In the genomic region with DNA sequence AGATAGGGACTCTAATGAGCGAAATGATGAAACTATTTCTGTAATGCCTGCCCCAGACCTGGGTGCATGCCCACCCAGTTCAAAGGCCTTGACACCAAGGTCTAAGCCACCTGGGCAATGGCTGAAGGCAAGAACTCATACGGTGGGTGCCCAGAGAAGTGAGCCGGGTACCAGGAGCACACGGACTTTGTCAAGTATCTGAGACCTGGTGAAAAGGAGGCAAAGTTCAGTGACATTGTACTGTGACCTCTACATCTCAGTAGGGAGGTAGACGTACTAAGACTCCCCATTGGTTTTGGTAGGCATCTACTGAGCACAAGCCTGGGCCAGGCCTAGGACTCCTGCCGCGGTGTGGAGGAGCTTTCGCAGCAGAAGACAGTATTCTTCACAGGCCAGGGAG, we compare ENCODE assay signal across 22 mouse cellular contexts. TPM values are rescaled to one million over a fixed set of nuclear protein-coding genes. Genes with fewer than 3 reads are reported as not detected.
DNase-seq lines count a peak whose midpoint lies in the region; ATAC-seq and TF ChIP-seq lines count a peak whose summit lies in the region.
"Had no signal": no experiment of that assay in that cellular context is flagged by ENCODE, and none has a peak within 500 bp of the region (broad histone marks: within the 10 kb centered on the region; RNA-seq: fewer than 3 reads in every experiment).

No protein-coding gene starts in this region.

- no peaks in the 10 kb centered on the region for H3K4me1 ChIP-seq in heart, postnatal 0 days (ENCODE audit: control insufficient read depth, insufficient read depth)
- H3K4me1 ChIP-seq in intestine, postnatal 0 days (replicated peaks; ENCODE audit: control insufficient read depth, insufficient read depth, low read length) = no peaks in the 10 kb centered on the region
- H3K4me1 ChIP-seq: kidney, embryonic 15.5 days had no signal

- no peak overlapping the region for H3K4me3 ChIP-seq in heart, postnatal 0 days (ENCODE audit: low read depth, low read length)
- no peak overlapping the region for H3K4me3 ChIP-seq in intestine, postnatal 0 days (ENCODE audit: low read depth, low read length)
- H3K4me3 ChIP-seq: embryonic facial prominence, embryonic 10.5 days; erythroblast, embryonic 14.5 days; forebrain, embryonic 10.5 days; heart, embryonic 10.5 days; kidney, embryonic 15.5 days had no signal

- no peak for TF ChIP-seq EP300 in heart, postnatal 0 days (IDR thresholded peaks at IDR 0.05; ENCODE audit: low read depth)

- H3K4me2 ChIP-seq in heart, postnatal 0 days (ENCODE audit: low read depth, low read length) = no peak overlapping the region
- no peak overlapping the region for H3K4me2 ChIP-seq in intestine, postnatal 0 days (replicated peaks; ENCODE audit: low read depth)
- H3K4me2 ChIP-seq: kidney, embryonic 15.5 days had no signal

- no peaks in the 10 kb centered on the region for H3K9me3 ChIP-seq in heart, postnatal 0 days (replicated peaks; ENCODE audit: control insufficient read depth, low read length)
- no peaks in the 10 kb centered on the region for H3K9me3 ChIP-seq in intestine, postnatal 0 days (ENCODE audit: control insufficient read depth)
- H3K9me3 ChIP-seq: embryonic facial prominence, embryonic 10.5 days; forebrain, embryonic 10.5 days; heart, embryonic 10.5 days; kidney, embryonic 15.5 days had no signal

- no peaks in the 10 kb centered on the region for H3K36me3 ChIP-seq in heart, postnatal 0 days (replicated peaks; ENCODE audit: control insufficient read depth, insufficient read depth, low read length)
- H3K36me3 ChIP-seq in intestine, postnatal 0 days (ENCODE audit: control insufficient read depth, insufficient read depth) = no peaks in the 10 kb centered on the region
- H3K36me3 ChIP-seq: embryonic facial prominence, embryonic 10.5 days; forebrain, embryonic 10.5 days; heart, embryonic 10.5 days; kidney, embryonic 15.5 days had no signal

- H3K27me3 ChIP-seq in heart, postnatal 0 days (ENCODE audit: control insufficient read depth, insufficient read depth, low read length) = no peaks in the 10 kb centered on the region
- H3K27me3 ChIP-seq in intestine, postnatal 0 days (replicated peaks; ENCODE audit: control insufficient read depth, insufficient read depth, low read length) = no peaks in the 10 kb centered on the region
- H3K27me3 ChIP-seq: kidney, embryonic 15.5 days had no signal

- DNase-seq in heart, postnatal 0 days (ENCODE audit: low spot score) = no peak
- no peak for DNase-seq in heart, postnatal 4 days
- DNase-seq in testis, postnatal 10 days (ENCODE audit: low spot score) = peak; percentile 35
- no peak for DNase-seq in testis, postnatal 14 days (ENCODE audit: low spot score)
- peak; percentile 40 for DNase-seq in R1 (ENCODE audit: low read depth, low spot score)
- no peak for DNase-seq in B cell, adult 2 months
- DNase-seq: adrenal gland, postnatal 10 days; cerebellum, adult 18-20 months; cerebellum, postnatal 10 days; heart, postnatal 14 days; kidney, adult 11 months had no signal

- no peak for TF ChIP-seq CTCF in heart, postnatal 0 days (IDR thresholded peaks at IDR 0.05; ENCODE audit: low read depth)
- no peak for TF ChIP-seq CTCF in intestine, postnatal 0 days (IDR thresholded peaks at IDR 0.05; ENCODE audit: low read depth)

- WGBS in heart, postnatal 0 days = 88% methylated on average over 8 of the region's 8 CpGs
- WGBS in intestine, postnatal 0 days = 90% methylated on average over 8 of the region's 8 CpGs

- H3K9ac ChIP-seq in heart, postnatal 0 days (replicated peaks; ENCODE audit: low read depth, low read length) = no peak overlapping the region
- H3K9ac ChIP-seq in intestine, postnatal 0 days (ENCODE audit: low read depth, low read length) = no peak overlapping the region
- H3K9ac ChIP-seq: kidney, embryonic 15.5 days had no signal

- ATAC-seq in heart, postnatal 0 days (ENCODE audit: insufficient read depth, low read depth) = no peak
- no peak for ATAC-seq in intestine, postnatal 0 days
- ATAC-seq: CD4-positive, CD25-positive, alpha-beta regulatory T cell, adult 4 months; forebrain, embryonic 14.5 days; hindbrain, embryonic 16.5 days; inflammation-experienced regulatory T-cells, adult 6 months had no signal

- H3K27ac ChIP-seq in heart, postnatal 0 days (ENCODE audit: low read depth) = peak overlapping the region; percentile 61; the same call in 1 of the 2 replicates
- H3K27ac ChIP-seq in intestine, postnatal 0 days (ENCODE audit: low read depth, low read length) = no peak overlapping the region
- H3K27ac ChIP-seq: embryonic facial prominence, embryonic 10.5 days; forebrain, embryonic 10.5 days; heart, embryonic 10.5 days; kidney, embryonic 15.5 days had no signal

RNA-seq across cellular contexts. Expression of gene Rd3, which starts 31.8 kb away (rescaled TPM):
- total RNA-seq in heart, postnatal 0 days (2014; rRNA removed; ENCODE audit: low replicate concordance) = 0.34 and 2.4 TPM in 2 replicates
- 5.9 and 8.0 TPM in 2 replicates for polyA plus RNA-seq in heart, postnatal 0 days (2015; fragmentation: Nextera tagmentation; extraction: Ambion mirVana)
- 1 to 10 TPM; 2.7 to 2.8 TPM for total RNA-seq in heart, postnatal 4 days (2021)
- 0.08 and 0.10 TPM in 2 replicates for polyA plus RNA-seq in intestine, postnatal 0 days (2015; fragmentation: Nextera tagmentation; extraction: Ambion mirVana)
- total RNA-seq: gastrocnemius, adult 8-10 months had no signal
- polyA plus RNA-seq: erythroblast, embryonic 14.5 days had no signal

RNA-seq across cellular contexts. Expression of gene Slc30a1, which starts 38.8 kb away (rescaled TPM):
- 18.2 and 20.0 TPM in 2 replicates for total RNA-seq in heart, postnatal 0 days (2014; rRNA removed; ENCODE audit: low replicate concordance)
- 2.6 and 3.6 TPM in 2 replicates for polyA plus RNA-seq in heart, postnatal 0 days (2015; fragmentation: Nextera tagmentation; extraction: Ambion mirVana)
- 10 to 100 TPM; 25.1 to 29.4 TPM for total RNA-seq in heart, postnatal 4 days (2021)
- 11.6 and 12.8 TPM in 2 replicates for polyA plus RNA-seq in intestine, postnatal 0 days (2015; fragmentation: Nextera tagmentation; extraction: Ambion mirVana)

Comparison
In these comparisons a context has a peak if more than half of its experiments do, and no peak if none do; other contexts are left out.
1. DNase-seq: peak in testis, postnatal 10 days (single experiment) and R1 (single experiment); none in heart, postnatal 0 days (single experiment), heart, postnatal 4 days (single experiment), testis, postnatal 14 days (single experiment) and B cell, adult 2 months (0 of 2).